Mouse (Mus musculus) embryo, embryonic 9.5 days (tissue): ENCODE measurements around the gene Mapk8ip1.

Source experiments
- DNase-seq: peaks from one replicate; pipeline ENCODE4 v3.0.0-alpha.2; 2017; ENCODE audit errors: extremely low spot score

Gene Mapk8ip1

DNA sequence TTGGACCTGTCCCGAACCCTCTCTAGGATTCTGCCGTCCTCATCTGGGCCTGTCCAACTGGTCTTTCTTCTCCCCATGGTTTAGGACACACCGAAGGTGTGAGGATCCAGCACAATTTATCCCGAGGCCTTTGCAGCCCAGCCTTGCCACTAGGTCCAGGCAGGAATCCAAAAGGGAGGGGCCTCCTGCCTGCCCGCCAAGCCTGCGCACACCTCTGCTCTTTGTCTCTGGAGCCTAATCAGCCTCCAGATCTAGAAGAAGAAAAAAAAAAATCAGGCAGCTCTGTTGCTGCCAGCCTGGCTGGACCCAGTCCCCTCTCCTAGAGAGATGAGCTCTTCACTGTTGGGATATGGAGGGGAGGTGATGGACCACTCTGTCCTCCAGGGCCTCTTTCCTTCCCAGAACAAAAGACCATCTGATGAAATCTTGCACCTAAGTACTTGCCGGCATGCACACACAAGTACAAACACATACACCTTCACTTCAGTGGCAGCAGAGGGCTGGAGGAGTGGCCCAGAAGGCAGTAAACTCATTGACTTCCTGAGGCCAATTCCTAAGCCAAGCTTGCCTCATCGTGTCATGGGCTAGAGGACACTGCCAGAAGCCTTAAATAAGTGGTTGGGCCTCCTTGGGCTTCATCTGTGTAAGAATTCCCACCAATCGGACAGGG lies 28.2 kb downstream of the Mapk8ip1 start:
- DNase-seq = no peak

DNA sequence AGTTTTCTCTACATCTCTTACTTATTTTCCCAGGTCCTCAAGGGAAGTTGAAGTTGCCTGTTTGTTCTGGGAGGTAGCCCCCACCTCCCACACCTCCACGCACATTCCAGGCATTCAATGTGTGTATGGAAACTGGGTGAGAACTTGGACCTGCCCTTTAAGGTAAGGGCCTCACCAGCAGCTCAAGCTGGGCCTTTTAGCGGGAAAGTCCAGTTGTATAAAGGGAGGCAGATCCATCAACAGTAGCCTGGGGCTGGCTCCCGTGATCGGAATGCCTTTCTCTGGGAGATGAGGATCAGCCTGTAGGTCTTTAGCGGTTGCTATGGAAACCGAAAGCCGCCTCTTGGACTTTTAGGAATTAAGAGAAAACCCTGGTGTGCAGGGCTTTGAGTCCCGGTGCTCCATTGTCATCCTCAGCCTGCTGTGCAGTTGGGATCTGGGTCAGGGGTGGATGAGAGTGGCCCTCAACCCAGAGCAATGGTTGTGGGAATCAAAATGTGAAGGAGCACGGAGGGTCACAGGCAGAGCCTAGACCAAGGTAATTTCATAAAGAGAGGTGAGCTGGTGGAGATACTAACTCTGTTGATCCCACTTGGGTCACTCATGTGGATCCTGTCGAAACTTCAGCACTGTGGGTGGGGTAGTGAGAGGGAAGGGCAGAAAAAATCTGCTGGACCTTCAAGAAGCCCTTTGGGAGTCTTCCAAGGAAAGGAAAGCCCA lies 28.9 kb downstream of the Mapk8ip1 start:
- DNase-seq = peak; percentile 68

DNA sequence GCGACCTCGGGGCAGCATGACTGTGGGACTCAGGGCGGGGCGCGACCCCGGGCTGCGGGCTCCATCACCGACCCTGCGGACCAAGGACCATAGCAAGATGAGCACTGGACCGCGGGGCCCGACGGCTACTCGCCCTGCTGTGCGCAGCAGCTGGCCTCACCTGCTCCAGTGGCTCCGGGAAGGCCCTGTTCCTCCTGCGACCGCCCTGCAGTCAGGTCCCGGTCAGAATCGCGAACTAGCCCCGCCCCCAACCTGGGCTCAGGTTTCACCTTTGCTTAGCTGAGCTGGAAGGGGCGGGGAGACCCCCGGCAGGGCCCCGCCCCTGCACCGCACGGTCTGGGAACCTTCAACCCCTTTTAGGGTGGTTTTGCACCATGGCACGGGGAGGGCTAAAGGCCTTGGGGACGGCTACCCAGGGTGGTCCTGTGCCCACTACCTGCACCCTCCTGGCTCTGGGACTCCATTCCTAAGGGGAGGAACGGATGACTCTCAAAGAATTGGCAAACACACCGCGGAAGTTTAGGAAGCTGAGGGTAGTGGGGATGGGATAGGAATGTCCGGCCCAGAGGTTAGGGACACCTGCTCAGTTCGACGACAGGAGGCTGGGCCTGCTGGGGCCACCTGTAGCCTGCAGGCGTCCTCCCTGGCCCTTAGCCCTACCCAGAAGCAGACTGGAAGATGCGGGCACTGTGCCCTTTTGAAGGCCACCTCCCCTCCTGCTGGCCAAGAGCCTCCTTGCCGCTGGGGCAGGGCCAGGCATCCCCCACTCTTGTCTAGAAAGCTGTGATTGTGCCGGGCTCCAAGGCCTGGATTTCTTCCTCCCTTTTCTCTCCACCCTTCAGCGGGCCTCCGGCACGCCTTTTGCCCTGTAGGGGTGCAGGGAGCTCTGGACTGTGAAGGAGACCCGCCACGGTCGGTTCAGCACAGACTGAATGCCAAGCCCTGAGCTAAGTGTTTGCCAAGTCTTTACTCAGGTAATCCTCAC lies 29.9 kb downstream of the Mapk8ip1 start:
- DNase-seq = peak; percentile 78

DNA sequence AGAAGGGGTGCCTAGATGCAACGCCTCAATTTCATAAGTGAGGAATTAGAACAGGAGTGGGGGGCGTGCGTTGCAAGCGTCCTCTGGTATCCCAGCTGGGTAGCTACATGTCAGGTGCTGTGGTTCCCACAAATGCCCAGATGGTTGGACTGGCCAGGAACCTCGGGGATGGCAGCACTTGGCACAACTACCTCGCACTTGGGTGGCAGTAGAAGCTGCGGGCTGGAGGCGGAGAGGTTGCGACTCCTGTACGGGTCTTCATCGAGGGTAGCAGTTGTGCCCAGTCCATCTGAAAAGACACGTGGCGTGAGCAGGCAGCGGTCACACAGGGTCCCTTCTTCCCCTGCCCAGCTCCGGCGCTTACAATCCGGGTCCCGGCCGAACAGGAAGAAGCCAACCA lies 30.7 kb downstream of the Mapk8ip1 start:
- no peak for DNase-seq

DNA sequence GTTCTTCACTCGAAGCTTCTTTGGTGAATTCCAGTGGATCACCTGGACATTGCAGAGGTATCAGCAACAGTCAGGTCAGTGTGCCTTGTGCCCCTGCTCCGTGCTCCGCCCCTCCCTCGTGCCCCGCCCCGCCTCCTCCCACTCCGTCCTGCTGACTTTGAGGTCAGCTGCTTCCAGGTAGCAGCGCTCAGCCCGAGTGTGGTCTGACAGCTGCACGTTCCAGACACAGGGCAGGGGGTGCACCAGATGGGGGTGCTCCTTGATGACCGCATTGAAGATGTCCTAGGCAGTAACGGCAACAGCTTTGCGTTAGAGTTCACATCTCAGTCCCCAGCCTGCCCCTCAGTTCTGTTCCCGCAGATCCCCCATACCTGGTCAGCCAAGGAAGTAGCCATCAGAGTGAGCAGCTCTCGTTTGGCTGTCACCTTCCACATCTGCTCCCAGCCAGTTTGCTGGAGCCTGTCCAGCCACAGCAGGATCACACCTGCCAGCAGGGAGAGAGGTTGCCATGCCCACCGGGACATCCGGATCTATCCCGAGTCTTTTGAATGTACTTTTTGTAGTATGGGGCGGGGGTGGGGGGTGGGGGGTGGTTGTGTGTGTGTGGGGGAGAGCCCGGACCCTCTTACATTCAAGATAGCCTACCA lies 33.6 kb downstream of the Mapk8ip1 start:
- DNase-seq = no peak

DNA sequence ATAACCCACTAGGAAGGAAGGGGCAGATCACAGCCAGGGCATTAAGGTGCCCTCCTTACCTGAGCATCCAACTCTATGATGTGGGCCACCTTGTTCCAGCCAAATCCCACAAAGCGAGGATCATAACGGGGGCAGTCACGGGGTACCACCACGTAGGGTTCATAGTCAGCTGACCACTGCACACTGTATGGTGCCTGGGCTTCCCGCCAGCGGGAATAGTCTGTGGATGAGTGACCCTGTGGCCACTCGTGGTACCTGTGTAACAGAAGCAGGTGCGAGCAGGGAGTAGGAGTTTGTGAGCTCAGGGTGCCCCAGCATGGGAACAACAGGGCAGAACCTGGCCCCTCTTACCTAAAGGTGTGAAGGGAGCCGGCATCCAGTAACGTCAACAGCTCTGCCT lies 35.5 kb downstream of the Mapk8ip1 start:
- DNase-seq = no peak

DNA sequence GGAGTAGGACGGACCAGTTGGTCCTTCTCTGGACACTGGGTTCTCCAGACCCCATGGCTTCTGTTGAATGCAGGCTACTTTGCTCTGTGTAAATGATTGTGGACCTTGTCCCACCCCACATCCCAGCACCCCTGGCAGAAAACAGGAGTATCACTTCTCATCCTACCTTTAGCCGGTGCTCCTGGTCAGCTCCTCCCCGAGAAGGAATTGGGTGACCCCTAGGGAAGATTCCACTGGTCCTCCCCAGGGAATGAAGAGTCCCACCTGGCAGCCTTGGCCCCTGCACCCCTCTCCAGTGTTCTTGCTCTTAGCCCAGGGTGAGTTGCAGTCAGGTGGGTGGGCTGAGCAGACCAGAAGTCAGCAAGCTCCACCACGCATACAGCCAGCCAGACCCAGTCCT lies 37.0 kb downstream of the Mapk8ip1 start:
- no peak for DNase-seq

DNA sequence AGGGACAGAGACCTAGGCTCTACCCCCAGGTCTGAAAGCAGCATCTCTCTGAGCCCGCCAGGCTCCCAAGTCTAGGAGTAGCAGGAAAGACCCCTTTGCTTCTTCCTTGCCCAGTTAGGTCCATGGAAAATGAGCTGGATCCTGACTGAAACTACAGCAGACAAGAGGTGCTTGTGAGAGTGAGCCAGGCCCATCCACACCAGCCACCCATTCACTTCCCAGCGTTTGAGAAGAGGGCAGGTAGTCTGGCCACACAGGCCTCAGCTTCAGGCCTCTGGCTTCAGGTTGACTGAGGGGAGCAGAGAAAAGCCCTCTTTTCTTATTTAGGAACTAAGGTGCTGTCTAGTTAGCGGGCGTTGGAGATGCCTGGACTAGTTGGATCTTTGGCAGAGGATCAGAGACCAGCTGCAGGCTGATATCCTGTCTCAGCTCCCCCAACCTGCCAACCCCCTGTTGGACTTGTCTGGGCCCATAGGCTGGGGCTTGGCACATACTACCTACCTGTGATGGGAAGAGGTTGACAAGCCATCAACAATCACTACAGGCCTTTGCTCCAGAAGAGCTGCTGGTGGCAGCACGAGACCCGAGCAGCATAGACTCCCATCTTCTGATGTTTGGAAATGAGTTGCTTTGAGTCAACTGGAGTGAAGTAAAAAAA lies 38.4 kb downstream of the Mapk8ip1 start:
- no peak for DNase-seq

DNA sequence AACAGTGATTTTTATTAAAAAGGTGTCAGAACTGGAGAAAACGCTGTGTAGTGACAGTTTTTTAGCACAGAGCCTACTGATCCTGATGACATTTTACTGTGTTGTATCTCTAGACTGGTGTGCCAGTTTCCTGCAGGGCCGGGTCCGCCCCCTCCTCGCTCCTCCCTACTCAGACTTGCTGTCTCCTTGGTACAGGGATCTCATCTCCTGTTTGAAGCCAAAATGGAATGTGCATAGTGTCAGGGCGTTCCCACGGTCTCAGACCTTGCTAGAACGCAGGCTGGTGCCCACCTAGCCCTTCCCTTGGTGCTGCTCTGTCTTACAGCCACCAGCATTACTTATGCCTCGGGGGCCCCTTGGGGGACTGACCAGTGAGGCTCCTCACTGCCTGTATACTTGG lies 39.3 kb downstream of the Mapk8ip1 start:
- DNase-seq = no peak

DNA sequence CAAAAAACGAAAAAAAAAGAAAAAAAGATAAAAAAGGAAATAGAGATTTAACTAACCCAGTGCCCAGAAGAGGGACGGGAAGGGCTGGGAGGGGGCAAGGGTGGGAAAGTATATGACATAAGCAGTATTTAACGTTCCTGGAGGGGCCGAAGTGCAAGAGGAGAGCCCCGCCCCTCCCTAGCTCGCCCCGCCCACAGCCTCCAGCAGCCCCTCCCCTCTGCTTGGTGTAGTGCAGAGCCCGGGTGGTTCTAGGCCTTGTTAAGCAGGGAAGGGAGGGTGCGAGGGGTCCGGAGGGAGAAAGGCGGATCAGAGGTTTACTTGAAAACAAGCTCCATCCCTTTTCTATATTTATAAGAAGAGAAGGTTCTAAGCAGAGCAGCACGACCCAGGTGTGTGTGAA lies 40.2 kb downstream of the Mapk8ip1 start:
- no peak for DNase-seq

DNA sequence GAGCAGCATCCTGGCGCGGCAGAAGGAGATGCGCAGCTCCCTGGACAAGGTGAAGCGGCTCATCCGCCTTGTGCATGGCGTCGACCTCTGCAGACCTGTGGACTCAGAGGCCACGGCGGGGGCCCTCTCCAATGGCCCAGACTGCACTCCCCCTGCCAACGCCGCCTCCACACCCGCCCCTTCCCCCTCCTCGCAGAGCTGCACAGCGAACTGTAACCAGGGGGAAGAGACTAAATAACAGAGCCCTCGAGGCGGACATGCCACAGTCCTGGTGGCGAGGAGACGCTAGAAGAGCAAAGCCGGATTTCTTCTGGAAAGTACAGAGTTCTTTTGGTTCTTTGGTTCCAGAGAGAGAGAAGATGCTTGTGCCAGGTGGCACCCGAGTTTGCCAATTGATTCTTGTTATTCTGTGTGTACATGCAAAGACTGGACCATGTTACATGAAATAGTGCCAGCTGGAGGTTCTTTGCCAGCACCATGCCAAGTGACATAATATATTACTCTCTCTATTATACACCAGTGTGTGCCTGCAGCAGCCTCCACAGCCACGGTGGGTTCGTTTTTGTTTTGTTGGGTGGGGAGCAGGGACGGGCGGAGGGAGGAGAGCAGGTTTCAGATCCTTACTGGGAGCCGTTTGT lies 40.8 kb downstream of the Mapk8ip1 start:
- DNase-seq = no peak

DNA sequence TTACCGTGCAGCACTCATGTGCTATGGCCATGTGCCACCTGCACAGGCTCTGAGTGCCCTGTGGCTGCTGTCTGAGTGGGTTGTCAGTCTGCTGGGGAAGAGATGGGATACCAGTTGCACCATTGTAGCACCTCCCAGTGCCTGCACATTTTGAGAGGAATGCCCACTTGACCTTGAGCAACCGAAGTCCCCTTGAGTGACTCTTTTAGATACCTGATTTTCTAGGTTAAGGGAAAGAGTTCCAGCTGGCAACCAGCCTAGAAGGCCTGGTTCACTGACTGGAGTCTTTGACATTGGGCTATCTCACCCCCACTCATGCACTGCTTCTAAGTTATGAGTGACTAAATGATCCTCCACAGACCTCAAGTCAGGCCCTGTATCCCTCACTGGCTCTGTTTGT lies 41.8 kb downstream of the Mapk8ip1 start:
- DNase-seq = no peak

DNA sequence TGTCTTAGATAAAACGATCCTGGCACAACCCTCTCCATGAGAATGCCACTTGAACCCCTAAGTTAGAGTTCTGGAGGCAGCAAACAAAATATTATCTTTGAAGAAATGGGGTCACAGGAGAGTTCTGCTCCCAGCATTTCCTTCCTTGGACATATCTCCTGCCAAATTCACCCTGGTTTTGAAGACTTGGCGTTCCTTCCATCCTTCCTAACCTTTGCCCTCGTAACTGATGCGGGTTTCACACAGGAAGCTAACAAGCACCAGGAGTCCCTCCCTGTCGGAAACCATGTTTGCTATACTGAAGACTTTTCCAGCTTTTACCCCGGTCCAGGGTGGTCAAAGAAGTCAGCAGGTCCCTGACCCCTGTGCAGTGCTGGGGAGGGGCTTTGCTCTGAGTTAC lies 46.8 kb downstream of the Mapk8ip1 start:
- DNase-seq = no peak

DNA sequence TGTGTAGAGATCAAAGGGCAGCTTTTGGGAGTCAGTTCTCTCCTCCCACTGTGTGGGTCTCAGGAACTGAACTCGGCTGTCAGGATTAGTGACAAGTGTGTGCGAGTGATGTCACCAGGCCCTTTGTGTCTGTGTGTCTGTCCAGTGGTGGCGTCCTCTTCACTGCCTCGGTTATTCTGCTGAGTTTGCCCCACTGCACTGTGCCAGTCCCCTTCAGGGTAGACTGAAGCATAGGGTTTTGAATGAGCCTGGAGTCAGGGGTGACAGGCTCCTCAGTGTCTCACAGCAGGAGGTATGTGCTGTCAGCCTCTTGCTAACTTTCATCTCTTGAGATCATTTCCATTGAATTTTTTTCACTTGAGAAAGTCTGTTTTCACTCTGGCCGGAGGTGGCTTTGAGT lies 47.7 kb downstream of the Mapk8ip1 start:
- no peak for DNase-seq

DNA sequence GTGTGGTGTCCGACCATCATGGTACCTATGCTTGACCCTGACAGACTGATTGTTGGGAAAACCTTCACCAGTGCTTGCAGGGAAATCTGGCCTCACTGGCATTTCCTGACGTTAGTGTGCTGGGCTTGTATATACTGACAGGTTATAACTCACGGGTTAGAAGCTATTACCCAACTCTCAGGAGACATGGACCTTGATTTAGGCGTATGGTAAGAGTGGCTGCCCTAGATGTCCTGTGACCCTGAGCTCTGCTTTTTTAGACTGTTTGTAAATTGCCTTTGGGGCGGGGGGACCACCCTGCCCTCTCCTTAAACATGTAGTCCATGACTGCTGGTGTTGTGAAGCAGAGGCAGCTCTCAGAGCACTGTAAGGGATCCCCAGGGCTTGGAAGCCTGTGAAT lies 50.4 kb downstream of the Mapk8ip1 start:
- DNase-seq = no peak

DNA sequence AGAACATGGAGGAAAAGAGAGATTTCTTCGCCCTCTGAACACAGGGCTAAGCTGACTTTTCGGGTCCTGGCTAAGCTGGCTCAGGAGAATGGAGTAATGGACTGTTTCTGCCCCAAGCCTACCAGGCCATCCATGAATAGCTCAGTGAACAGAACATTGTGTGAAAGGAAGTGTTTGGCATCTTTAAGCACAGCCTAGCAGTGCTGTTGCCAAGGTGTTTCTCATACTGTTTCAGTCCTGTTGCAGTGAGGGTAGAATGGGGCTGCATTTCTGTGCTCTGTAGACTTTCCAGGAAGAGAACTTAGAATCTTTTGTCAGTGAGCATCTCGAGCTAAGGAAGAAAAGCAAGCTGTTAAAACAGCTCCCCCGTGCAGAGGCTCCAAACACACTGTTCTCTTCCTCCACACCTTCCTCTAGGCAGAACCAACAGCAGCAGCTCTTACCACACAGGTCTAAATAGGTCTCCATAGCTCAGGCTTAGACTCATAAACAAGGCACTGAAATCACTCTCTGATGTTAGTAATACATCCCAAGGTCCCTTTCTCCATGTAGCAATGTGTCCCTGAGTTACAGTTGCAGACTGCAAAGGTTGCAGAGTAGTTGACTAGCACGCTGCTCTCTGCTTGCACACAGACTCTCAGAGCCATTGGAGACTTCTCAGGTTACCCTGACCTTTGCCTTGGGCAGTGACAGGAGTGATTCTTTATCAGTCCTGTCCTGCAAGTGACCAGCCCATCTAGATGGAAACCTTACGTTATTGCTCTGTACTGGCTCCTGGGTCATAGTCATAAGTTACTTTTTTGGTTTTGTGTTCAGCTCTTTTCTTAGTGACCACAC lies 51.3 kb downstream of the Mapk8ip1 start:
- DNase-seq = peak; percentile 51

DNA sequence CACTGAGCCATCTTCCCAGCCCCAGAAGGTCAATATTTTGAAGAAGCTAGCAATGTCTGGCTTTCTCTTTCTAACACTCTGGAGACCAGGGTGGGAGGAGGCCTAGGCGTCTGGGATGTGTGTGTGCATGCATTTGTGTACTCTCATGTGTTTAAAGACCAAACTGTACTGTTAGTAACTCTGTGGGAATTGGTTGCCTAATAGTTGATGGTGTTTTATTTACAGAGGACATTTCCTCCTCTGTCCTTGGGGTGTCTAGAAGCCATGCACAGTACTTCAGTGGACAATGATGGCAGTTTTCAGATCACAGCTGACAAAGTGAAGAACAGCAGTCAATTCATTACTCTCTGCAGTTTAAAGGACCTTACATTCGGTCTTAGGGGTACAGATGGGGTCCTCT lies 53.9 kb downstream of the Mapk8ip1 start:
- no peak for DNase-seq

DNA sequence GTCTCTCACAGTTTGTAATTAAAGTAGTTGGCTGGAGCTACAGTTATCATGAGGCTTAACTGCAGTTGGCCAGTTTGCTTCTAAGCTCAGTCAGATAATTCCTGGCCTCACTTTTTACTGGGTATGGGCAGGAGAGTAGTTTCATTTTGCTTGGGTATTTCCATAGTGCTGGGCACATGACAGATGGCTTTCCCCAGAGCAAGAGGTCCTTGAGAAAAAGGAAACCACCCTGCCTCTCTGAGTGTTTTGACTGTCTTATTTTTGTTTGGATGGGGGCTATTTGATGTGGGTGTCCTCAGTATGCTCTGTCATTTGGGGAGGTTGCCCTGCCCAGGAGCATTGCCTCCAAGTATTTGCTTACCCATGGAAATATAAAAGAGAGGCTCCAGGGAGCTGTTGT lies 58.6 kb downstream of the Mapk8ip1 start:
- DNase-seq = no peak
